Mouse (Mus musculus) 416B (cell line): ENCODE measurements around the gene Rexo4.
A peak's percentile ranks its signal among the peaks of the same experiment; 100 is the strongest.

ENCODE experiments used
- DNase-seq: peaks from one replicate; pipeline ENCODE4 v3.0.0; 2011; ENCODE audit warnings: low read depth

The Rexo4 gene

DNA sequence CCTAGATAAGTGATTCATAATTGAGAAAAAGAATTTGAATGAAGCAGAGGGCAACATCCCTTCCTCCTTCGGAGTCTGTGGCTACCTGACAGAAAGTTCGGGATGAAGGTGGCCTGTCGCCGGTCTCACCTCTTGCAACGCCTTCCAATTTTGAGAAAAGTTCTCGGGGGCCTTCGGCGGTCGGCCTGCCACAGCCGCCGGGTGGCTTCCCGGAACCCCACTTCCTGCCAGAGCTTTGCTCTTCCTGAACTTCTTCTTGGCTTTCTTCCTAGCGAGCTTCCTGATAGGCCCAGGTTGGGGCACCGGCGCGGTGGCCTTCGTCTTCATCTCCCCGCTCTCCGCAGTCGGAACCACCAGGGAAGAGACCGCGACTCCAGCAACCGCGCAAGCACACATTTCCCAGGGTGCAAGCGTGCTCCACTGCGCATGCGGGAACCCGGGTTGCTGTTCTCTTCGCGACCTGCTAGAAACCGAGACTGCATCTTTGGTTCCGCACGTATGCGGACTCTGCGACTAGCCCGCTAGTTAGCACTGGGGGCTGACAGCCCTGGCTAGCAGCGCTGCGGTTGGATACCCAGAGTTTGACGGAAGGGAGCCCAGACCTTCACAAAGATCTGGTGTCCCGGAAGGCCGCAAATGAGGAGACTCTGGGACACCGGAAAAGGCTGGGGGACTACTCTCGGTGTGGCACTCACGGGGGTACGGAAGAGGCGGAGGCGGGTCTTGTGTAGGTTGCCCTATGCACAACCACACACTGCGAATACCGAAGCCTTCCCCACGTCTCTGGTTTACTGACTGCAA lies at the start of gene Rexo4:
Gene Rexo4 (minus strand): TSS at position 464 of the 801 bp plus-strand sequence.
- DNase-seq = peak; percentile 97

DNA sequence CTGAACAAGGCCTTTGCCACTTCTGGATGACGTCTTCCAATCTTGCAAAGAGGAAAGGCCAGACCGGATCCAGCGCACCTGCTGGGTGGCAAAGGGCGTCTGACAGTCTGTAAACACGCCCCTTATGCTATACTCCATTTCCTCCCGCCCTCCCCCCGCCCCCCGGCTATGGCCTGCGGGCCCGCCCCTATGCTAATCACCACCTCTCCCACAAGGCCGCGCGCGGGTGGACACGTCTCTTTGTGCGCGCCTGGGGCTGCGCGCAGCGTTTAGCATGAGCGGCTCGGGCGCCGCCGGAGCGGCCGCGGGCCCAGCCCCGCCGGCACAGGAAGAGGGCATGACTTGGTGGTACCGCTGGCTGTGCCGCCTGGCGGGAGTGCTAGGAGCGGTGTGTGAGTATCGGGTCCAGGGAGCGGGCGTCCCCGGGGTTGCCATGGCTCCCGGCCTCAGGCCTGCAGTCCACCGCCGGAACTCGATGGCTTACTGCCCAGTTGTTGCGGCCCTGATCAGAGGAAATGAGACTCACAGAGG lies 45.6 kb upstream of the Rexo4 start, which contains the start of gene Cacfd1:
Gene Cacfd1 (plus strand): TSS at position 213 of the 531 bp plus-strand sequence.
- peak; percentile 92 for DNase-seq

DNA sequence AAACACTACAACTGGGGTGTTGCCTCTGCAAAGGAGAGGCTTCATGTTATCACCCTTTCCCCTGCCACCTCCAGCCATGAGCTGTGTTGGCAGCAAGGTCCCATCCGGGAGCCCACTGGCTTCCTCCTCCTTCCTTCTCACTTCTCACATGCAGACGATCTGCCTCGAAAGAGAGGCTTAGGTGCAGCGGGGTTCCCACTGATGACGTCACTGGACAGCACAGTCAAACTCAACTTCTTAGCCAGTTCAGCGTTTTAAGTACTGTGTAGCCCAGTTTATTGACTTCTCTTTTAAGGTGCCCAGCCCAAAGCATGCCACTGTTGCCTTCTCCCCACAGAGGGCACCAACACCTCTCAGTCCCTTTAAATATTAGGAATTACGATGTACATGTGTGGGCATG lies 43.5 kb upstream of the Rexo4 start:
- DNase-seq = no peak

DNA sequence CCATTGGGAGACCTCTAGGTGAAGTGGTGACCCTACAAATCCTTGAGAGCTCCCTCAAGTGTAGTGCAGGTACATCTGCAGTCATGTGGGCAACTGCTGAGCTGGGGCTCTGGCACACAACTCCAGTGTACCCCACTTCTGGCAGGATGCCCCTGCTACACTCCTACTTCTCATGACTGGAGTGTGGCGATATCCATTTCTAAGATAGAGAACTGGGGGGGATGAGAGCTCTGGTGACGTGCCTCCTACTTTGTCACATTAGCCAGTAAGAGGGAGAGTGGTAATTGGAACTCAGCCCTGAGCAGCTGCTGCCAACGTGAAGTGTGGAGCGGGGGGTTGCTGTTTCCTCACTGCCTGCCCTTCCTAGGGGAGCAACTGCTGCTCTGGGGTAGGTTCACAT lies 42.1 kb upstream of the Rexo4 start:
- no peak for DNase-seq

DNA sequence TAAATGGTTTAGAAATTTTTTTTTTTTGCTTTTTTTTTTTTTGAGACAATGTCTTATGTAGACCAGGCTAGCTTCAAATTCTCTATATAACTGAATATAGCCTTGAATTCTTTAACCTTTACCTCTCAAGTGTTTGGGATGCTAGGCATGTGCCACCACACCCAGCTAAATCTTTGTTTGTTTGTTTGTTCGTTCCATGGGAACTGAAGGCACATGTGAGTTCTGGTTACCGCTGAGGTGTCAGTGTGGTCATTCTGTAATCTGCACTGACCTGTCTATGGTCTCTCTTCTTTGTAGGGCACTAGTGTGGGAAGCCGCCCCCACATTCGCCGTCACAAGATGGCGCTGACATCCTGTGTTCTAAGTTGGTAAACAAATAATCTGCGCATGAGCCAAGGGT lies 33.8 kb upstream of the Rexo4 start:
- peak; percentile 42 for DNase-seq

DNA sequence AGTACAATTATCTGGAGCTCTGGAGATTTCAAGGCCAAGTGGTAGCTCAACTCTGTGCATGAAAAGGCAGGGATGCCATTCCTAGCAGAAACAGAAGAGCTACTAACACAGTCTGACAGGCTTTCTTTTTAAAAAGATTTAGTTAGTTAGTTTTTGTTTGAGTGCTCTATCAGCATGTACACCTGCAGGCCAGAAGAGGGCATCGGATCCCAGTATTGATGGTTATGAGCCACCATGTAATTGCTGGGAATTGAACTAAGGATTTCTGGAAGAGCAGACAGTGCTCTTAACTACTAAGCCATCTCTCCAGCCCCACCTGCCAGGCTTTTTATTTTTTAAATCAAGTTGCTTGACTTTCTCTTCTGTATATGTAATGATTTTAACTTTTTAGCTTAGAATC lies 33.3 kb upstream of the Rexo4 start:
- peak; percentile 51 for DNase-seq

DNA sequence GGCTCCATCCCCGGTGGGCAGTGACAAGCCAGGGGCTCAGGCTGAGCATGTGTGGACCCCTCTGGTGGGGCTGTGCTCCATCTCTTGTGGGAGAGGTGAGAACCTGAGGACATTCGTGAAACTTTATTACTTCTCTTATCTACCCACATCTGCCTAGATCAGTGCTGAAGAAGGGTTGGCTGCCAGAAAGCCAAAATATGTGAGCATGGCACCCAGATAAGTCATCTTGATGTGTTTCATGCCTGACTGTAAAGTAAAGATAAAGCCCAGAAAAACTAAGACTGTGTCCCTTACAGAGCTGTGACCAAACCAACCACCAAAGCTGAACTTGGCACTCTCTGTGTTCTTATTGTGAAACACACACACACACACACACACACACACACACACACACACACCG lies 29.8 kb upstream of the Rexo4 start:
- DNase-seq = peak; percentile 7

DNA sequence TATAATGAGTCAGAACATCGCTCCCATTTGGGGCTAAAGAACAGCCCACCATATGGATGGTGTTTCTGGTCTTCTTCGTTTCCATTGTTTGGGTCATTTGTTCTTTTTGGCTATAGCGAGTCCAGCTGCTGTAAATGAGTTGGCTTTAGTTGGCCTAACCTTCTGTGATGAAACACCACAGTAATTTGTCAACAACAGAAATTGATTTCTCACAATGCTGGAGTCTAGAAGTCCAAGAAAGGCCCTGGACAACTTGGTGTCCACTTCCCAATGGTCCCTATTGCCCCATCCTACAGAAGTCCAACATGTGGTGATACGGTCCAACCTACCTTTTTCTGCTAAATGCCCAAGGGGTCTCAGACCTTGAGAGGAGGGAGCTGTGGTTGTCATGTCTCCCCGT lies 20.5 kb upstream of the Rexo4 start:
- no peak for DNase-seq

DNA sequence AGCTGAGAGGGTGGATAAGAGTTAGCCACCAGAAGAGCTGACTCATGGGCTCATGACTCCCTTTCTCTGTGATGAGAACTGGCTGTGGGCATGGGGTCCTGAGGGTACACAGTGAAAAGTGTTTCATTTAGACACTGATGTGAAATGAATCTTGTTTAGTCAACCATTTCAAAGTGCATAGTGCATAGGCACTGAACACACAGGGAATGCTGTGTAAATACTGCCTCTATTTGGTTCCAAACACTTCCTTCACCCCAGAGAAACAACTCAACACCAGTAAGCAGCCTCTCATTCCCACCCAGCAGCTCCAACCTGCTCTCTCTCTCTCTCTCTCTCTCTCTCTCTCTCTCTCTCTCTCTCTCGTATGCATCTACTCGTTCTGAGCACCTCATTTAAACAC lies 20.0 kb upstream of the Rexo4 start:
- no peak for DNase-seq

DNA sequence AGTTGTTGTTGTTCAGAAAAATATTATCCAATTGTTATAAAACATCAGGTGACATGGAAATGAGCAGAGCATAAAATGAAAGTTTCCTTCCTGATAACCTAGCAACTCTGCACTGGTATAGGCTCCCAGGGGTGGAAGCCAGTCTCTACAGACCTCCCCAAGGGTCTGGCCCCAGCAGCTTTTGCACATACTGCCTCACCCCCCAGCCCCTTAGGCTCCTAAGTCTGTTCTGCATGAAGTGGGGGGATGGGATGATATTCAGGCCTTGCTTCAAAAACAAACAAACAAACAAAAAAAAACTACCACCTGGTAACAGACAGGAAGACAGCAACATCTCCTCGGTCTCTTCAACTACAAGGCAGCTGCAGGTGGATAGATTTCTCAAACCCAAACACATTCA lies 16.2 kb upstream of the Rexo4 start:
- DNase-seq = no peak

DNA sequence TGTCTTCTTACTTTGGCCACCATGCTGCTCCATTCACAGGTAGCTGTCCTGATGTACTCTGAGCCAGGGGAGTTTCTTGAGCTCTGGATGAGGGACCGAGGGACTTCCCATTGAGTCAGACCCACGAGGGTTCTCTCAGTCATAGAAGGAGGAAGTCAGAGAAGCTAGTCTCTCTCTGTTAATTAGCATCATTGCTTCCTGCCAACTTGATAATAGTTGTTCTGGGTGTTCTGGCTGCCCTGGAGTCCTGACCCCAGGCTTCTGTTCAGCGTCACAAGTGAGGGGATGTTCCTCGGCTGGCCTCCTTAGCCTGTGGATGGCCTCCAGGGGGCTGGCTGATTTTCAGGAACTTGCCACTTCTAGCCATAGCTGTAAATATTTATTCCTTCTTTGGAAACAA lies 9.8 kb upstream of the Rexo4 start:
- no peak for DNase-seq

DNA sequence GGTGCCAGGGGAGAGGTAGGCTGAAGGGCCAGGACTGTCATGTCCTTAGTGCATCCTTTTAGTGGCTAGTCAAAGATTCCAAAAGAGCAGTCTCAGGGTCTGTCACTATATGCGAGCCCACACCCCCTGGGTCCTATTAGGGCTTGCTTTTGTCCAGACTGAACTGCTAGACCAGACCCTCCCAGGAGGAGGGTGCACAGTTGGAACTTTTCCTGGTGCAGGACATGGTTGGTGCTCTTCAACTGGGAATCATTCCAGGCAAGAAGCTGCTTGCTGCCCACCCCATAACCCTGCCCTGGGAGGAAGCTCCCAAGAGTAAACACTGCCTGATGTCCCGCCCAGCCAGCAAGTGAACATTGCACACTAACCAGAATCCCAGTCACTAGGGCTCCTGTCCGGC lies 8.9 kb upstream of the Rexo4 start, which contains the start of gene Adamts13:
Gene Adamts13 (plus strand): TSS at position 301 of the 400 bp plus-strand sequence.
- DNase-seq = no peak

DNA sequence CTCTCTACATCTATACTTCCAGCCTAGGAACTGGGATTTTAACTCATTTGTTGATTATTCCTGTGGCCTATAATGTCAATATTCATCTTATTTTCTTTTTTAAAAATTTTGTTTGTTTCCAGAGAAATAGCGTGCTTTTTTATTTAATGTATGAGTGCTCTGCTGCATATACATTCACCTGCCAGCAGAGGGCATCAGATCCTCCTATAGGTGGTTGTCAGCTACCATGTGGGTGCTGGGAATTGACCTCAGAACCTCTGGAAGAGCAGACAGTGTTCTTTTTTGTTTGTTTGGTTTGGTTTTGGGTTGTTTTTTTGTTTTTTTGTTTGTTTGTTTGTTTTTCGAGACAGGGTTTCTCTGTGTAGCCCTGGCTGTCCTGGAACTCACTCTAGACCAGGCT lies 3.1 kb upstream of the Rexo4 start:
- DNase-seq = peak; percentile 13

DNA sequence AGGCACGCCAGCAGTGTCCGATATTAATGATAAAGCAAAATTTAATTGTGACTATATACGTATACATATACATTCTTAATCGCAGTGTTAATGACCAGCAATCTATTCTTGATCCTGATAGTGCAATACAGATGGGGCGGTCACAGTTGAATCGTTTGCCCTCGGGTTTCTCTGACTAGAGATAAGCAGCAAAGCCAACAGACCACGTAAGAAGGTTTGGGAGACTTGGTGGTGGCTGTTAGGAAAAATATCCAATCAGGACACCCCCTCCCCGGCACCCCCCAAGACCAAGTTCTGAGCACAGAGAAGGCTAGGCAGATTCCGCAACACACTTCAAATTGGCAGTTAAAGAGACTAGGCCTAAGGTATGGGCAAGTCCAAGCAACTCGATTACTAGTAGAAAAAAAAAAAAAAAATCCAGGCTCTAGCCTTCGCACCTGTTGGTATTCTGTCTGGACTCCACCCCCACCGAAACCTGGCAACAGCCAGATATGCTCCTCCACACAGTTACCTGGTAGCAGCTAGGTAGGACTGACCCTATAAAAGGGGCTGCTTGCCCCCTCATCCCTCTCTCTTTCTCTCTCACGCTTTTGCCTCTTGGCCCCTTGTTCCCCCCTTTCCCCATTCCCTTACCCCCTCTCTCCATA lies 661 bp upstream of the Rexo4 start:
- DNase-seq = no peak

DNA sequence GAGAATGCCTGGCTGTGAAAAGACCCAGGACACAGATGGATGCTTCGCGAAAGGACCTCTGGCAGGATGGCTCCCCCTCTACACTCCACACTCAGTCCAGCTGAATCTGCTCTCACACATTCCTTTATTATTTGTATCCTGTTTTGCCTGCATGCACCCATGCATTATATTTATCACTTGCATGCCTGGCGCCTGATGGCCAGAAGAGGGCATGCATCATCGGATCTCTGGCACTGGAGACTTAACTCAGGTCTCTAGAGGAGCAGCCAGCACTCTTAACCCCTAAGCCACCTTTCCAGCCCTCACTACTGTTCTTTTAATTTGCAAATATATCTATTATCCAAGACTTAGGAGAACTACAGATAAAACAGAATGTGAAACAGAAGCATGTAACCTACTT lies 3.4 kb downstream of the Rexo4 start:
- DNase-seq = peak; percentile 28

DNA sequence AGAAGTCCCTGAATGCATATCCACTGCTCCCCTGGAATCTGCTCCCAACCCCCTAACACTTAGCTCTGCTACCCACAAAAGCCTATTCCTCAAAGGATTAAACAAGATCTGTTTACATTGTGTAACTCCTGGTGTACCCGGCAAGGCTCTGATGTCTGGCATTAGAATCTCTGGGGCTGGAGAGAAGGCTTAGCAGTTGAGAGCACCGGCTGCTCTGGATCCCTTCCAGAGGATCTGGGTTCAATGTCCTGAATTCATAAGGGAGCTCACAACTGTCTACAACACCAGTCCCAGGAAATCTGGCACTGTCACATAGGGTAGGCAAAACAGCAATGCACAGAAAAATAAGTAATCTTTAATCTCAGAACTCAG lies 6.7 kb downstream of the Rexo4 start:
- no peak for DNase-seq

DNA sequence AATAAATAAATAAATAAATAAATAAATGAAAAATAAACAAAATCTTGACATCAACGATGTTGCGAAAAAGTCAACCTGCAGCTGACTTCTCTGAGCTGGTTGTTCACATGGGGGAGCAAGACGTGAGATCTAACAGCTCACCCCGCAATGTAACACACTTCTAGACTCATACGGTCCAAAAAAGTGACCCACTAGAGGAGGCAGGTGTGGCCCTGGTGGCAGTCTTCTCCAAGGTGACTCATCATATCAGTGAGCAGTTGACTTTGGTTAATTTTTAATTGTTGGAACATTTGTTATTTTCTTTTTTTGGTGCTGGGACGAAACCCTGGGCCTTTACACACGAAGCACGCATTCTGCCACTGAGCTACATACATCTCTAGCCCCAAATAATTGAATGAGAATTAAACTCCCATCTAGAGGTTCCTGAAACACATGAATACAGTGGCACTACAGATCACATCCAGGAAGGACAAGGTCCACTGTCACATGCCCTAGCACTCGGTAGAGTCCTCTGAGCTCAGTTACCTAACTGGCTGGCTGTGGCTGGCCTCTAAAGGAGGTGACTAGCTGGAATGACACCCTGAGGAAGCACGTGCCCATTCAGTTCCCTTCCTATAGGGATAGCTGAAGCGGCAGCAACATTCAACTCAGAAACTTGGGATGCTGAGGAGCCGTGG lies 7.2 kb downstream of the Rexo4 start:
- no peak for DNase-seq

DNA sequence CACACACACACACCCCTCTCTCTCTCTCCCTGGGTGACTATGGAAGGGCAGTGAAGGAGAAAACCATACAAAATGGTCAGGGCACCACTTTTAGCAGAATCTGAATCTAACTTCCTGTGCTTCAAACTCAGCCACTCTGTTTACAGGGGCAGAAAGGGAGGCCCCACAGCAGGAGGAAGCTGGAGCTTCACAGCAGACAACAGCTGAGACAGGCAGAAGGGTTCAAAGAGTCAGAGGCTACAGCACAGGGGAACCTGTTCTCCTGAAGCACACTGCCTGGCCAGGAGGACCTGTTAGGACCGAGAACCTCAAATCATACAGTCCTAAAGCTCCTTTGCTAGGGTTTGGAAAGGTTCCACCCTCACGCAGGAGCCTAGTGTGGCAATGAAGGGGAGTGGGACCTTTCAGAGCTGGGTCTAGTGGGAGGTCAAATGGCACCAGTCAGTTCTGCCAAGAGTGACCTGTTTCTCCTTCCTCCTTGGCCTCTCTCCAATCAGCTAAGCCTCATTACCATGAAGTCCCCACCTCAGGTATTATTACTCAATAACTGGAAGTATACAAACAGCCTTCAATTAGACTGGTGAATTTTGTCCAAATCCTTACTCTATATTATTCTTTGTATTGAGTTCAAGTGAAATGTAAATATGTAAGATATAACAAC lies 9.3 kb downstream of the Rexo4 start:
- DNase-seq = no peak

DNA sequence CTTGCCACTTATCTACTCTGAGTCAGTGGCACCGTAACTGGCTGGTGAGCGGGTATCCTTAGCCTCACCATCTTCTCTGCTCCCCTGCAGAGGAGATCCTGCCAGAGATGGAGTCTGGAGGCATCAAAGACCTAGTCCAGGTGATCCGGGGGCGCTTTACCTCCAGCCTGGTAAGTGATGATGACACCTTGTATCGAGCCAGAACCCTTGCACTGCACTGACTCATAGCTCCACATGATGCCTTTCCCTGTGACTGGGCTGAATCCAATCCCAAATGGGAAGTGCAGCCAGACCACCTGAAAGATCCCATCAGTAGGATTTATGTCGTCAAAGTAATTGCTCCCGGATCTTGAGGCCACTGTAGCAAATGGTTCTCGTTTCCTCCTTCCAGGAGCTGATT lies 11.3 kb downstream of the Rexo4 start:
- DNase-seq = no peak

DNA sequence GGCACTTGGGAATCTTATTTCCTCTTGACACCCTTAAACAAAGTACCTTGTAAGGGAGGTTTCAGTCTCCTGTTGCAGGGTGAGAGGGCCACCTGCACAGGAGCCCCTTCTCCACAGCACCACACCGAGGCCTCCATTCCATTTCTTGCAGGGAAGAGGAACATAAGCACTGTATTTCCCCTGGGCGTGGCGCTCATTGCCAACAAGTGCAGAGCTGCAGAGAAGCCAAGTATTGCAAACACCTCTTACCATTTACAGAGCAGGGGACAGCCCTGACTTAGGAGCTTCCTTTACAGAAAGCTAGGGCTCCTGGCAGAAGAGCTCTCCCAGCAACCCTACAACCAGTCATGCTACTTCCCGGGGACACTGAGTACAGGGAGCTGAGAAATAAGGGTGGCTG lies 12.0 kb downstream of the Rexo4 start:
- DNase-seq = no peak

DNA sequence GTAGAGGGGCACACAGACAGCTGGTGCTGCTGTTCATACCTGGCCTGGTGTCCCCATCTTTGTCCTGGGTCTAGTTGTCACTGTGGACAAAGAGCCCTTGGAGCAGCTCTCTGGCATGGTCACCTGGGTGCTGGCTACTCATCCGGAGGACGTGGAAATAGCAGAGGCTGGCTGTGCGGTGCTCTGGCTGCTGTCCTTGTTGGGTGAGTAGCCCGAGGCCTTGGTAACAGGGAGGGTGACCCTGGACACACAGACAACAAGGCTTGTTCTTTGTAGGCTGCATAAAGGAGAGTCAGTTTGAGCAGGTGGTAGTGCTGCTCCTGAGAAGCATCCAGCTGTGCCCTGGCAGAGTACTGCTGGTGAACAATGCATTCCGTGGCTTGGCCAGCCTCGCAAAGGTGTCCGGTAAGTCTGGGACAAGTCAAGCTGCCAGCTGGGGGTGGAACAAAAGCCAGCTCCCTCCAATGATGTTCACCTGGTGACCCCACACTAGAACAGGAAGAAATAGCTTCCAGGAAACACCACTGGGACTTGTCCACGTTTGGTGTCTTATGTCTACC lies 12.8 kb downstream of the Rexo4 start:
- DNase-seq = no peak

DNA sequence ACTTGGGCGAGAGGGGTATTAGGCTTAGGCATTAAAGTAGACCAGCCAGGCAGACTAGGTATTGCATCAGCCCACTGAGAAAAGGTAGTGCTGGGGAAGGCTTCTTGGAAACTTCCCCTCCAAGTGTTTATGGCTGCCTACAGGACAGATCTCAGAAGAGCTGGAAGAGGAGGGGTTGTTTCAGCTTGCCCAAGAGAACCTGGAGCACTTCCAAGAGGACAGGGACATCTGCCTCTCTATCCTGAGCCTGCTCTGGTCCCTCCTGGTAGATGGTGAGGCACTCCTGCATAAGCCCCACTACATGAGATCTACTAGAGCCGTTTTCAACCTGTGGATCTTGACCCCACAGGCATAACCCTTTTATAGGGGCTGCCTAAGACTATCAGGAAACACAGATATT lies 13.8 kb downstream of the Rexo4 start:
- no peak for DNase-seq
